Mouse (Mus musculus) activated CD4-positive, CD25-positive, alpha-beta regulatory T cell, adult 4 months (primary cell): ENCODE data around the gene Nxn. TPM values are rescaled to one million over a fixed set of nuclear protein-coding genes. Genes with fewer than 3 reads are reported as not detected.

Experiments used
- ATAC-seq: one replicate; pipeline ENCODE4 v1.8.0; 2017
- polyA plus RNA-seq, 2 experiments: library from polyadenylated mRNA; unstranded; fragments of 100-300 nt; shearing (Covaris generic); gene quantifications; one replicate each; pipeline ENCODE4 v1.2.1; 2017

The Nxn gene
- polyA plus RNA-seq, 2 experiments from 2014 or later: 0.71 to 1.8 TPM

DNA sequence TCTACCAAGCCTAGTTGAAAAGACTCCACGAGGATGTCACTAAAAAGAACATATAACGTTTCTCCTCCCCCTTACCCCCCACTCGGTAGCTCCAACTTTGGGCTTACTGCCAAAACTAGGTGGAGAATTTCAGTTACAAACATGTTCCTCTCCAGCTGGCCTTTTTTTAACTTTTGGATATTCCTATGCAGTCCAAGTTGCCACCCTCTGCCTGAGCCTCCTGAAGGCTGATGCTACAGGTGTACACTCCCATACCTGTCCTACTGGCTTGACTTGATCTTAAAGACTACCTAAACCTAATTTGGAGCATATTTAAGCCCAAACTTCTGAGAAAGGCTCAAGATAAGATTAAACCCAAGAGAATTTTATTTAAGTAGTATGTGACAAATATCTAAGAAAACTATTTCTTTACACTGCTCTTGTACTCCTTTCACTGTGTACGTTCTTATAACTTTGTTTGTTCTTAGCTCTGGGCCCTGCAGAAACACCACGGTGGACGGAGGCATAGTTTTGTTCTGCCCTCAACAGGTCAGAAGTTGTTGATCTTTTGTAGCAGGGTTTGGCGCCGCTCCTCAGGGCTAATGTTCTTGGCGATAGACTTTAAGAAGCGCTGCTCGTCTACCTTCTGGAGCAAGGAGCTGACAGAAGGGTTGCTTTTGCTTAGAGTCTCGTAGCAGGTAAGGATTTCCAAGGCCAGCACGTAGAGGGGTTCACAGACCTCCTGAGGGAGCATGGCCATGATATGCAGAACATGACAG is 188.5 kb downstream of the Nxn start:
- ATAC-seq: no peak

Other genes starting within 250 kb of the Nxn start
- 10 to 100 TPM; 44.5 to 55.8 TPM for gene Vps53, start 219.5 kb downstream of the Nxn start, polyA plus RNA-seq
- 1 to 10 TPM; 4.1 to 4.9 TPM for gene Fam57a, start 219.5 kb downstream of the Nxn start, polyA plus RNA-seq
- gene Dbil5, start 181.5 kb downstream of the Nxn start, polyA plus RNA-seq: not detected
- 10 to 100 TPM in 1 of 2 experiments, 1 to 10 TPM in 1; 7.0 to 13.4 TPM for gene Gemin4, start 181.5 kb downstream of the Nxn start, polyA plus RNA-seq
- gene Mrm3, start 155.4 kb downstream of the Nxn start, polyA plus RNA-seq: 10 to 100 TPM in 1 of 2 experiments, 1 to 10 TPM in 1; 9.3 to 14.0 TPM
- gene Glod4, start 155.4 kb downstream of the Nxn start, polyA plus RNA-seq: 10 to 100 TPM; 82.6 to 96.9 TPM
- 10 to 100 TPM; 52.1 to 72.8 TPM for gene Timm22, start 7.8 kb upstream of the Nxn start, polyA plus RNA-seq
- gene Abr, start 223.2 kb upstream of the Nxn start, polyA plus RNA-seq: 10 to 100 TPM; 14.4 to 14.8 TPM